Mouse (Mus musculus) limb, embryonic 10.5 days (tissue): Measurements from ENCODE around the gene Myo16. TPM values are rescaled to one million over a fixed set of nuclear protein-coding genes. Genes with fewer than 3 reads are reported as not detected.

ENCODE experiments used
- DNase-seq: peaks from one replicate; pipeline ENCODE4 v3.0.0-alpha.2; 2017; ENCODE audit warnings: low spot score
- H3K27ac ChIP-seq: fragments of 300-500 bp; sonication (generic); 2 replicates; pipeline ENCODE4 v1.5.1; 2016; ENCODE audit warnings: mild to moderate bottlenecking
- H3K27me3 ChIP-seq: fragments of 300-500 bp; sonication (generic); 2 replicates; pipeline ENCODE4 v1.6.1; 2016; ENCODE audit warnings: low read depth, mild to moderate bottlenecking; ENCODE audit not compliant: poor library complexity, severe bottlenecking
- H3K36me3 ChIP-seq: fragments of 300-500 bp; sonication (generic); 2 replicates; pipeline ENCODE4 v1.6.1; 2016; ENCODE audit warnings: mild to moderate bottlenecking, moderate library complexity
- H3K4me1 ChIP-seq: fragments of 300-500 bp; sonication (generic); 2 replicates; pipeline ENCODE4 v1.6.1; 2016
- H3K4me3 ChIP-seq: fragments of 300-500 bp; sonication (generic); 2 replicates; pipeline ENCODE4 v1.5.1; 2016; ENCODE audit warnings: mild to moderate bottlenecking, moderate library complexity
- H3K9me3 ChIP-seq: fragments of 300-500 bp; sonication (generic); replicated peaks from 2 replicates; pipeline ENCODE4 v1.6.1; 2016; ENCODE audit warnings: mild to moderate bottlenecking
- WGBS: fragments of 180-500 bp; shearing (Covaris S2); methylation state at CpG from one replicate; pipeline ENCODE4 v1.1.7; 2016; 5-methylcytosine and 5-hydroxymethylcytosine counted together
- polyA plus RNA-seq: library from polyadenylated mRNA; unstranded; fragments of >200 nt; fragmentation: Nextera tagmentation; extraction: Ambion mirVana; gene quantifications from 2 replicates; pipeline ENCODE4 v1.2.1, GENCODE M21; 2016

Myo16 gene
- polyA plus RNA-seq, 1 experiment from 2014 or later, result 0.20 TPM

DNA sequence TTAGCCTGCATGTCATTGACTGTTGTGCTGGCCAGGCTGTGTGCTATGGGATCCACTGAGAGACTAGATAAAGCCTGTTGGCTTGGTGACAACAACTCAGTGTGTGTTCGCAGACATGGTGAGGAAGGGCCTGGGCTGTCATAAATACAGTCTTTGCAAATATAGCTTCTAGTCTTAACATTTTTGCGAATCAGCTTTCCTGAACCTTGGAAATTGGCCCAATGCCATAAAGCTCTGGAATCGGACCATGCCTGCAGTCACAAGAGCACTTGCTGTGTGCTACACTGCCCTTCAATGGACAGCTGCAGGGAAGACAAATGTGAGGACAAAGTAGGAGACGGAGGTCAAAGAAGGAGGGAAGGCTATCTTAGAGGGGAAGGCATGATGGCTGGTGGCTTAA lies 205.0 kb downstream of the Myo16 start:
- WGBS, result 92% methylated on average over 4 of the region's 4 CpGs
- no peak for DNase-seq
- Histone ChIP-seq H3K4me1 (peaks cover 13% of the 10 kb centered on the region), H3K9me3 (no peaks in the 10 kb centered on the region), H3K4me3 (no peak overlapping the region), H3K27me3 (peaks cover 2% of the 10 kb centered on the region; the same call in 1 of the 2 replicates), H3K36me3 (no peaks in the 10 kb centered on the region), H3K27ac (no peak overlapping the region)

DNA sequence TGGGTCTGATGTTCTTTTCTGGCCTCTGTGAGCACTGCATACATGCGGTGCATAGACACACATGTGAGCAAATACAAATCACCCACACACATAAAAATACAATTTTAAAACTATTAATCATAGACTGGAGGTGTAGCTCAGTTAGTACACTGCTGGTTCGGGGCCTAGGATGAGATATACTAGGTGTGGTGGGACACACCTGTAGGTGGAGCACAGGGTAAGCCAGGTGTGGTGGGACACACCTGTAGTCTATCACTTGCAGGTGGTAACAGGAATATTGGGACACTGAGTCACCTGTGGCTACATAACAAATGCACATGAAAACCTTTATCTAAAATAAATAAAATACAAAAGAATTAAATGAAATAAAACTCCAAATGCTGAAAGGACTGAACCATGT lies 209.2 kb downstream of the Myo16 start:
- Histone ChIP-seq H3K27ac (no peak overlapping the region), H3K9me3 (no peaks in the 10 kb centered on the region), H3K36me3 (no peaks in the 10 kb centered on the region), H3K4me3 (no peak overlapping the region), H3K27me3 (peaks cover 7% of the 10 kb centered on the region; the same call in 1 of the 2 replicates), H3K4me1 (peaks cover 35% of the 10 kb centered on the region)
- no peak for DNase-seq
- WGBS, result 95% methylated on average over 2 of the region's 2 CpGs

DNA sequence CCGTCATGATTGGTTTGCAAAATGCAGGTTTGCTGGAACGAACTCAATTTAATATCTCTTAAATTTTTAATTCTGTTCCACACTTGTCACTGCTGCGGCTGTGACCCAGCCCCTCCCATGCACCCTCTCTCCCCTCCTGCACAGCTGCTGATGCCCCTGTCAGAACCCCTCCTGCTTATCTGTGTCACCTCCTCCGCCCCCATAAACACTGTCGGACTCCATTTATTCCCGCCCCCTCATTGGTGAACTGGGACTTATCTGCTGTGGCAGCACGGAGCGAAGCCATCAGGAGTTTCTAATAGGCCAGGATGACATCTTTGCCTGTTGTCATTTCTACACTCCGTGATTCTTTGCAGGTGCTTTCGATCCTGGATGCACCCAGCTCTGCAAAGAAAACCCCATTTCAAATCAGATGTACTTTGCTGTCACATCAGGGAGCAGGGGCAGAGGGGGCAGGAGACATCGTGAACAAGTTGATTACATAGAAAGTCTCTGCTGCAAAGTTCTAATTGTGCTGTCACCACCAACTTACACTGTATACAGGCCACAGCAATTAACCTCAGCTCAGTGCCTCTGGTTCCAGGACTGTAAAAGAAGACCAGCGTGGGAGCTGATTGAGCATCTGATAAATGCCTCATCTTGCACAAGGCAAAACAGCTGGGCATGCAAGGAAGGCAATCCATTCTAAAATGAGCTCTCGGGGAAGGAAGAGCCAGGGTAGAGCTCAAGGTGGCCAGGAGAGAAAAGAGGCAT lies 210.1 kb downstream of the Myo16 start:
- Histone ChIP-seq H3K4me1 (peaks cover 35% of the 10 kb centered on the region), H3K27ac (no peak overlapping the region), H3K9me3 (no peaks in the 10 kb centered on the region), H3K36me3 (no peaks in the 10 kb centered on the region), H3K4me3 (no peak overlapping the region), H3K27me3 (peaks cover 7% of the 10 kb centered on the region; the same call in 1 of the 2 replicates)
- no peak for DNase-seq
- 44% methylated on average over 13 of the region's 13 CpGs for WGBS

DNA sequence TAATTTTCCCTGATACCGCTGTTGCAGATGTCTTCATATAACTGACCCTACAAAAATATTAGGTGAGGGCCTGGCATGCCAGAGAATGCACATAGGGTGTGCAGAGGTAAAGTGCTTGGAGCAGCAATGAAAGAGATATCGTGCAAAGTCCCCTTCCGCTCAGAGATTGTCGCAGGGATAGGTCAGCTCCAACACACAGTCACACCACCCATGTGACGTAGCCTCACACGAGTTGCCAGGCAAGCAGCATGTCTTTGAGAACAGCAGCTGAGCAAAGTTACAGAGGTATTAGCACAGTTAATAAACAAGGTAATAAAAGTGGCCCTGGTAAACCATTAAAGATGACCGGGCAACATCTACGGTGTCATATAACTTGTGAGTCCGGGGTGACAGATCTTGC lies 212.4 kb downstream of the Myo16 start:
- no peak overlapping the region for H3K4me3 ChIP-seq
- peaks cover 40% of the 10 kb centered on the region for H3K4me1 ChIP-seq
- H3K27ac ChIP-seq, result no peak overlapping the region
- no peak for DNase-seq
- H3K9me3 ChIP-seq, result no peaks in the 10 kb centered on the region
- WGBS, result 72% methylated on average over 9 of the region's 9 CpGs
- peaks cover 7% of the 10 kb centered on the region; the same call in 1 of the 2 replicates for H3K27me3 ChIP-seq
- H3K36me3 ChIP-seq, result no peaks in the 10 kb centered on the region

DNA sequence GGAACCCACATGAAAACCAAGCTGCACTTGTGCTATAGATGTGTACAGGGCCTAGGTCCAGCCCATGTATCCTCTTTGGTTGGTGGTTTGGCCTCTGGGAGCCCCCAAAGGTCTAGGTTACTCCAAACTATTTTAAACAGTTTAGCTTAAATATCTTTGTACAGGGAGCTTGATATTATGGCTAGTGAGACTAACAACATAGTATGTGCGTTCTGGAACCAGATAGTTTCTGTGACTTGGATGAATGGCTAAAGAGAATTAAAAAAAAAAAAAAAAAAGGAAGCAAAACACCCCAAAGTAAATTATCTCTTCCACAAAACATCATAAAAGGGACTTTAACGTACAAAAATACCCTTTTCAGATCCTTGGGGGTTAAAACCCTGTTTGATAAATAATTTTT lies 218.9 kb downstream of the Myo16 start:
- WGBS, result 88% methylated on average over 2 of the region's 2 CpGs
- Histone ChIP-seq H3K36me3 (no peaks in the 10 kb centered on the region), H3K27ac (no peak overlapping the region), H3K27me3 (no peaks in the 10 kb centered on the region), H3K4me1 (peaks cover 19% of the 10 kb centered on the region), H3K9me3 (no peaks in the 10 kb centered on the region), H3K4me3 (no peak overlapping the region)
- peak; percentile 3 for DNase-seq

DNA sequence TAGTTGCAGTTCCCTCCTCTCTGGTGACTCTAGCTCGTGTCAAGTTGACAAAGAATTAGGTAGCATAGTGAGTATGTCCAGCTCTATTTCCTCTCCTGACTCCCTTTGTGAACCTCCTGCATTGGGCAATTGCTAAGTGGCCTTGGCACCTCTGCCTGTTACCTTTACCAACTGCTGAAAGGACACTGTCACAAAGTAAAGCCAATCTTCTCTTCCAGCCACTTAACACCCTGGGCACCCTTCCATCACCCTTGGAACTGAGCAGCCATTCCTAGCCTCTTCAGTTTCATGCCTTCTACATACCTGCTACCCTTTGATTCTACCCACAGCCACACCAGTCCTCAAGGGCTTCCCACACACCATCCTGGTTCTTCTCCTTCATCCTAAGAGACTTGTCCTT lies 233.4 kb downstream of the Myo16 start:
- no peak overlapping the region for H3K27ac ChIP-seq
- H3K36me3 ChIP-seq, result no peaks in the 10 kb centered on the region
- no peaks in the 10 kb centered on the region for H3K27me3 ChIP-seq
- WGBS, result 53% methylated on average over 1 of the region's 1 CpGs
- H3K9me3 ChIP-seq, result no peaks in the 10 kb centered on the region
- no peak overlapping the region for H3K4me3 ChIP-seq
- H3K4me1 ChIP-seq, result no peaks in the 10 kb centered on the region
- DNase-seq, result no peak

DNA sequence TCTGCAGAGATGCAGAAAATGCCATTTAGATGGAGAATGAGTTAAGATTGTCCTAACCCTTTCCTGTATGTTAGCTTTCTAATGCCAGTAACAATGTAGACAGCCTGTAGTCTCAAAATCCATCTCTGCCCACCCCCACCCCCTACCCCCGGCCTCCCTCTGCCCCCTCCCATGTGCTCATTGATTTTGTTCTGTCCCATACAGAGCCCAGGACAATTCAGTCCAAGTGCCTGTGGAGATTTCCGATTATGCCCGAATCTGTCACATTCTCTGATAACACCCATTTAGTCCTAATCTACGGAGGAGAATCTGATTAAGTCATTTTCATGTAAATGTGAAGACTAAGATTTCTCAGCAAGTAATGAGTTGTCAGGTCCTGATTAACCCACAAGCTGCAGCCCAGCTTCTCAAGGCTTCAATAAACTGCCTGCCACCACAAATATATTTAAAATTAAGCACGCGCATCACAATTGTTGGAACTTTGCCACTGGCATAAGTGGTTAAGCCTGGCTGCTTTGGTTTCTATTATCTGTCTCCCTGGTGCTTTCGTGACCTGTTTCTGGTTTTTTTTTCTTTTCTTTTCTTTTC lies 237.5 kb downstream of the Myo16 start:
- Histone ChIP-seq H3K27ac (no peak overlapping the region), H3K36me3 (no peaks in the 10 kb centered on the region), H3K27me3 (peaks cover 5% of the 10 kb centered on the region; the same call in 1 of the 2 replicates)

DNA sequence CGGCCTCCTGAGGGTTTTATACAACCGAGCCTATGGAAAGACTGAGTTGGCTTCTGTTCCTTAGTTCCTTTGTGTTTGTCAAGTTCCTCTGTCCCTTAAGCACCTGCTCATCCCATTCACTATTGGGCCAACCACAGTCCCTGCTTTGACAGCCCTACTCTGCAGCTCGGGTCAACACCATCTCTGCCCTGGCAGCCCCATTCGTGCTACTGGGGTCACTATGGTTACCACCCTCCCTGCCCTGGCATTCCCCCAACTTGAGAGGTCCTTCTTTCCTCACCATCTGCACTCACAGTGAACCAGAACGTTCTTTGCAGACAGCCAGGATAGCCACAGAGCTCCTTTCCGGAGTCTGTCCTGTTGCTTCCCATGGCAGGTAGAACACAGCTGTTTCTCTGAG lies 238.2 kb downstream of the Myo16 start:
- no peak overlapping the region for H3K27ac ChIP-seq
- no peaks in the 10 kb centered on the region for H3K4me1 ChIP-seq
- no peak for DNase-seq
- H3K9me3 ChIP-seq, result no peaks in the 10 kb centered on the region
- H3K4me3 ChIP-seq, result no peak overlapping the region
- H3K27me3 ChIP-seq, result peaks cover 5% of the 10 kb centered on the region; the same call in 1 of the 2 replicates
- 88% methylated on average over 6 of the region's 6 CpGs for WGBS
- no peaks in the 10 kb centered on the region for H3K36me3 ChIP-seq

More for the DNA sequence above, 237.5 kb downstream of the Myo16 start:
- no peaks in the 10 kb centered on the region for H3K4me1 ChIP-seq
- no peaks in the 10 kb centered on the region for H3K9me3 ChIP-seq
- 90% methylated on average over 7 of the region's 7 CpGs for WGBS
- no peak for DNase-seq
- no peak overlapping the region for H3K4me3 ChIP-seq

DNA sequence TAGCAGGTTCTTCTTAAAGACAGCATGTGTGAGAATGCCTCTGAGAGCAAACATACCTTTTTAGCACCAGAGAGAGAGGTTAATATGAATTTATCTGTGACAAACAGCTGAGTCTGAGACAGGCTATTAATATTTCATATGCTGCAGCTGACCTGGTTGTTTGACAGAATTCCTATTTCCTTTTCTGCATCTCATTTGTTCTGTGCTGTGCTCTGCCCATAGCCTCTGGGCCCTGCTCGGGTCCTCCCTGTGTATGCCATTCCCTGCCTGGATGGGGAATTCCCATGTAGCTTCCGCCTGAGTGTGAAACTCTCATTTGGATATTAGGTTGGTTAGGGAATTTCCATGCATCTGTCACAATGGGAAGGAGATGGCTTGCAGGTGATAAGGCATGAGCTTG lies 240.8 kb downstream of the Myo16 start:
- peaks cover 5% of the 10 kb centered on the region; the same call in 1 of the 2 replicates for H3K27me3 ChIP-seq
- H3K36me3 ChIP-seq, result no peaks in the 10 kb centered on the region
- no peaks in the 10 kb centered on the region for H3K4me1 ChIP-seq
- no peak overlapping the region for H3K27ac ChIP-seq
- no peak overlapping the region for H3K4me3 ChIP-seq
- DNase-seq, result no peak
- 87% methylated on average over 2 of the region's 2 CpGs for WGBS
- no peaks in the 10 kb centered on the region for H3K9me3 ChIP-seq

DNA sequence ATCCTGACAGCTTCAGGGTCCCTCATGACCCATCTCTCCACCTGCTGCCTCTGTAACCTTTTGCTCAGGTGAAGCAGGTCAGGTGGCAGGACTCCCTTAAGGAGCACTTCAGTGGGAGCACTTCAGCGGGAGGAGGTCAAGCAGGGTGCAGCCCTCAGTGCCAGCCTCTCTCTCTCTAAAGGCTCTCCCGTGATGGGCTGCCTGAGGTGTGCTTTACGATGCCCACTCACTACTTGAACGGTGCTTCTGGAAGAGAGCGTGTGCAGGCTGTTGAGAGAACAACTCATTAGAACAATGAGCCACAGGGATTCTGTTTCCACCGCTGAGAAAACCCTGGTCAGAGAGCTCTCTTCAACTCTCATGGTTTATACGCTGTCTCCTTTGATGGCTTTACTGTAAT lies 241.4 kb downstream of the Myo16 start:
- DNase-seq, result no peak
- WGBS, result 68% methylated on average over 7 of the region's 7 CpGs

DNA sequence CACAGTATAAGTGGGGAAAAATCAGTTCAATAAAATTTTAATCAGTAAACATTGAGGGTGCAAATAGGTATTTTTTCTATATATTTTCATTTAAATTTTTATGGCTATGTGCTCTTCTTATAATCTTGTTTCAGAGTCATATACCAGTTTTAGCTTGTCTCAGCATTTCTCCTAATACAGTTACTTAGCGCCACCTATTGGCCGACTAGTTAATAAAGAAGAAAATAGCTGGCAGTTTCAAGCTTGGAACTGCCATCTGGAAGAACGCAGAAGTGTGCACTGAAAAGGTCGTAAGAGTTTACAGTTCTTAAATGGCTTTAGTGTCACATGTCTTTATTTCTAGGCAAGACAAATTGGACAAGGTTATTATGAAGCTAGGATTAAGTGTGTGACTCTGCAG lies 248.9 kb downstream of the Myo16 start:
- 14% methylated on average over 4 of the region's 4 CpGs for WGBS
- peaks cover 5% of the 10 kb centered on the region; the same call in 1 of the 2 replicates for H3K4me1 ChIP-seq
- no peak overlapping the region for H3K27ac ChIP-seq
- DNase-seq, result no peak
- no peak overlapping the region for H3K4me3 ChIP-seq
- no peaks in the 10 kb centered on the region for H3K36me3 ChIP-seq
- no peaks in the 10 kb centered on the region for H3K9me3 ChIP-seq
- no peaks in the 10 kb centered on the region for H3K27me3 ChIP-seq

More for the DNA sequence above, 241.4 kb downstream of the Myo16 start:
- no peak overlapping the region for H3K27ac ChIP-seq
- H3K9me3 ChIP-seq, result no peaks in the 10 kb centered on the region
- H3K4me1 ChIP-seq, result no peaks in the 10 kb centered on the region
- no peaks in the 10 kb centered on the region for H3K36me3 ChIP-seq
- H3K27me3 ChIP-seq, result peaks cover 5% of the 10 kb centered on the region; the same call in 1 of the 2 replicates
- H3K4me3 ChIP-seq, result no peak overlapping the region

DNA sequence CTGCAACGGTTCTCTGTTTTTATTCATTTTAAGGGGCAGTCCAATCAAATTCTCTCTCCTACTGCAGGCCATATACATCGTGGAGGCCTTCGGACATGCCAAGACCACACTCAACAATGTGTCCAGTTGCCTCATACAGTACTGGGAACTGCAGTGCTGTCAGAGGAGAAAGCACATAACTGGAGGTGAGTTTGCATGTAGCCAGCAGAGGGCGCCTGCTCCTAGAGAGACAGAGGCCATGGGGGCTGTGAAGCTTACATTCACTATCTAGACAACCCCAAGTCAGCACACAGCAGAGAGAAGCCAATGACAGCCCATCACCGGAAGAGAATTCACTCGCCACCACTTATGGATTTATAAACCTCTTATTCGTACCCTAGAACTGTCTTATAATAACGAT lies 251.8 kb downstream of the Myo16 start:
- H3K27me3 ChIP-seq, result no peaks in the 10 kb centered on the region
- H3K9me3 ChIP-seq, result no peaks in the 10 kb centered on the region
- H3K36me3 ChIP-seq, result no peaks in the 10 kb centered on the region
- H3K27ac ChIP-seq, result no peak overlapping the region
- WGBS, result 33% methylated on average over 8 of the region's 8 CpGs
- H3K4me1 ChIP-seq, result peaks cover 5% of the 10 kb centered on the region; the same call in 1 of the 2 replicates
- DNase-seq, result peak; percentile 82
- H3K4me3 ChIP-seq, result no peak overlapping the region

DNA sequence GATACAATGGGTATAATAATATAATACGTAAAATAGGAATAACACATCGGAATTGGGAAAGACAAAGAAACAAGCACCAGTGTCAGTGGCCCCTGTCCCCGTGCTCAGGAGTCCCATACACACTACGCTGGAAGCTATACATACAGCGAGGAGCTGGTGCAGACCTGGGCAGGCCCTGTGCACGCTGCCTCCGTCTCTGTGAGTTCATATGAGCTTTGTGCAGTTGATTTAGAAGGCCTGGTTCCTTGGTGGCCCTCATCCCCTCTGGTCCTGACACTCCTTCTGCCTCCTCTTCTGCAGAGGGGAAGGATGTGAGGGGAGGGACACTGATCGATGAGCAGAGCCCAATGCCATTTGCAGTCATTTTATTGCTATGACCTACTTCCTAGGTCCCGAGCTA lies 255.3 kb downstream of the Myo16 start:
- DNase-seq, result no peak
- Histone ChIP-seq H3K27ac (no peak overlapping the region), H3K27me3 (no peaks in the 10 kb centered on the region), H3K9me3 (no peaks in the 10 kb centered on the region), H3K4me1 (peaks cover 5% of the 10 kb centered on the region; the same call in 1 of the 2 replicates), H3K4me3 (no peak overlapping the region), H3K36me3 (no peaks in the 10 kb centered on the region)
- WGBS, result 86% methylated on average over 9 of the region's 9 CpGs
